Mouse (Mus musculus) testis, adult 2 months (tissue): ENCODE measurements around the gene Chrnd.

Source experiments
- CTCF ChIP-seq: fragments of 200-500 bp; IDR thresholded peaks from 2 replicates; pipeline ENCODE4 v1.5.1; 2012; ENCODE audit warnings: low read depth, mild to moderate bottlenecking, inconsistent platforms, low read length, moderate library complexity; ENCODE audit not compliant: control insufficient read depth, insufficient read depth, insufficient replicate concordance
- POLR2A ChIP-seq: fragments of 200-500 bp; IDR thresholded peaks from 2 replicates; pipeline ENCODE4 v1.6.1; 2012; ENCODE audit warnings: low read depth, mild to moderate bottlenecking, inconsistent platforms, low read length, moderate library complexity; ENCODE audit not compliant: control insufficient read depth

DNA sequence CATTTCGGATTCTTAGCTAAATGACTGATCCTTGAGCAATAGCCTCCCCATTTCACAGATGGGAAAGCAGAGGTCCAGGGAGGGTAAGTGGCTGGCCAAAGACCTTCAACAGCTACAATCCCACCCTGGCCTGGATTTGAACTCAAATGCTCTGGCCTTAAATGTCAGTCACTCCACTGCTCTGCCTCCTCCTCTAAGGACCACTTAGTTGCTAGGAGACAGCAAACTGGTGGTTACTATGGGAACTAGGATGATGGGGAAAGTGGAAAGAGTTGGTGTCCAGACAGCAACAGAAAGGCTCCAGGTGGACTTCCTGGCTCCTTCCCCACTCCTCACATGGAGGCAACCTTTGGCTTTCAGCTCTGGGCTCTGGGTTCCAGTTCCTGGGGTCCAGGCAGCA lies 19.1 kb upstream of the Chrnd start:
- no peak for TF ChIP-seq CTCF
- no peak for TF ChIP-seq POLR2A
